Mouse (Mus musculus) T-helper 2 cell (primary cell): ENCODE results near the gene Olfr976.
"Not testable (repeated sequence)": the region's sequence is repeated elsewhere in the genome, so short reads cannot be mapped to it uniquely, and the experiment has no call there.

Experiments
- in situ Hi-C: fragments of 300-600 bp; cut with MboI, MseI; formaldehyde crosslinking; loops from one replicate; pipeline ENCODE4 v1.15.1; 2025; ENCODE audit warnings: high pct_unique_total_duplicates

The Olfr976 gene

GRCm38 (mm10) chr9:39961033-39961432, at the start of gene Olfr976:
TSS of gene Olfr976 (minus strand) at chr9:39961133.
- in situ Hi-C loops = not testable (repeated sequence)

GRCm38 (mm10) chr9:40009482-40009881, 48.5 kb upstream of the Olfr976 start, which contains the start of gene Olfr980:
TSS of gene Olfr980 (minus strand) at chr9:40009582.
- in situ Hi-C loops = no loop called here

- in situ Hi-C loops = no loop called here
These were observed 42.4 kb upstream of the Olfr976 start, which contains the start of gene Olfr979 for GRCm38 (mm10) chr9:40003365-40003764. TSS of gene Olfr979 (minus strand) at chr9:40003465.

- in situ Hi-C loops = no loop called here
These were observed 30.9 kb upstream of the Olfr976 start, which contains the start of gene Olfr978 for GRCm38 (mm10) chr9:39991813-39992212. TSS of gene Olfr978 (plus strand) at chr9:39992113.

GRCm38 (mm10) chr9:39976581-39977145, 15.7 kb upstream of the Olfr976 start:
- in situ Hi-C loops = not testable (repeated sequence)

GRCm38 (mm10) chr9:39951946-39952345, 9.0 kb downstream of the Olfr976 start, which contains the start of gene Olfr975:
TSS of gene Olfr975 (minus strand) at chr9:39952046.
- in situ Hi-C loops = no loop called here

- in situ Hi-C loops = no loop called here
These were observed 23.7 kb downstream of the Olfr976 start, which contains the start of gene Olfr974 for GRCm38 (mm10) chr9:39937201-39937600. TSS of gene Olfr974 (plus strand) at chr9:39937501.

- in situ Hi-C loops = not testable (repeated sequence)
These were observed 32.1 kb downstream of the Olfr976 start for GRCm38 (mm10) chr9:39928837-39929236.

GRCm38 (mm10) chr9:39927975-39928836, 32.7 kb downstream of the Olfr976 start:
- in situ Hi-C loops = not testable (repeated sequence)

- in situ Hi-C loops = no loop called here
These were observed 51.0 kb downstream of the Olfr976 start for GRCm38 (mm10) chr9:39909939-39910338.

- in situ Hi-C loops = no loop called here
These were observed 53.9 kb downstream of the Olfr976 start, which contains the start of gene Olfr229 for GRCm38 (mm10) chr9:39907036-39907435. TSS of gene Olfr229 (plus strand) at chr9:39907336.

GRCm38 (mm10) chr9:39905106-39905505, 55.8 kb downstream of the Olfr976 start:
- in situ Hi-C loops = no loop called here
